Mouse (Mus musculus): ENCODE measurements around the gene Abi2.

DNA sequence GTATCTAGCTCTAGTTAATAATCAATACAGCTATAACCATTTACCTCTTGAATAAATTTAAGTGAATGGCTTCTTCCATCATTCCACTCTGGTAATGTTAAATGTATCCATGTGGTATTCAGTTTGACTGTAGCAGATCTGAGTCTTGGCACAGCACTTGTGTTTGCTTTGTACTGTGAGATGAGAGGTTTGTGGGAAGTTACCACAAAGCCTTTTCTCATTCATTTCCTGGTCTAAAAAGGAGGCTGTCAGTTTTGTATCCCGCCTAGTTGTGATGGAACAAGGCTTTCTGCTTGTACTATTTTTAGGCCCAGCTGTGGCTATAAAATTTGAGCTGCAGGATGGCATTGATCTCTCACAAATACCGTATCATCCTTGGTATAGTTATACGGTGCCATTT lies 7.3 kb downstream of the Abi2 start:
- TF ChIP-seq CTCF (IDR thresholded peaks at IDR 0.05; ENCODE audit: control insufficient read depth, insufficient read depth, insufficient read length): no peak
- TF ChIP-seq USF1 (IDR thresholded peaks at IDR 0.05; ENCODE audit: low read depth): no peak
- no peak for TF ChIP-seq MYOD1 (IDR thresholded peaks at IDR 0.05; ENCODE audit: control insufficient read depth, insufficient read length, low read depth)
- no peak for TF ChIP-seq MYOG (IDR thresholded peaks at IDR 0.05; ENCODE audit: control insufficient read depth, extremely low read depth, insufficient read length)
- no peak for TF ChIP-seq CEBPB (IDR thresholded peaks at IDR 0.05; ENCODE audit: low read depth)
- no peak for TF ChIP-seq MAX (IDR thresholded peaks at IDR 0.05)
- TF ChIP-seq FOSL1 (IDR thresholded peaks at IDR 0.05; ENCODE audit: insufficient read depth, low read length, poor library complexity, severe bottlenecking): no peak

Measured in C2C12 (cell line).